Mouse (Mus musculus) embryonic facial prominence, embryonic 13.5 days (tissue): Measurements from ENCODE around the gene March7. TPM values are rescaled to one million over a fixed set of nuclear protein-coding genes. Genes with fewer than 3 reads are reported as not detected.
A peak's percentile ranks its signal among the peaks of the same experiment; 100 is the strongest.

Experiments
- ATAC-seq: fragments of 200-750 bp; cut with Nextera tagmentation; 2 replicates; pipeline ENCODE4 v1.8.0; 2017; ENCODE audit warnings: low read depth; ENCODE audit not compliant: insufficient number of reproducible peaks, insufficient read depth, low FRiP score, low TSS enrichment
- H3K27ac ChIP-seq: fragments of 300-500 bp; sonication (generic); 2 replicates; pipeline ENCODE4 v1.5.1; 2015; ENCODE audit warnings: moderate library complexity, mild to moderate bottlenecking, inconsistent platforms
- H3K27me3 ChIP-seq: fragments of 300-500 bp; sonication (generic); 2 replicates; pipeline ENCODE4 v1.6.1; 2015; ENCODE audit warnings: mild to moderate bottlenecking, inconsistent platforms
- H3K36me3 ChIP-seq: fragments of 300-500 bp; sonication (generic); 2 replicates; pipeline ENCODE4 v1.6.1; 2015; ENCODE audit warnings: mild to moderate bottlenecking, inconsistent platforms
- H3K4me1 ChIP-seq: fragments of 300-500 bp; sonication (generic); 2 replicates; pipeline ENCODE4 v1.6.1; 2015; ENCODE audit warnings: inconsistent platforms
- H3K4me2 ChIP-seq: fragments of 300-500 bp; sonication (generic); 2 replicates; pipeline ENCODE4 v1.6.1; 2015; ENCODE audit warnings: moderate library complexity, mild to moderate bottlenecking, inconsistent platforms
- H3K4me3 ChIP-seq: fragments of 300-500 bp; sonication (generic); 2 replicates; pipeline ENCODE4 v1.5.1; 2015; ENCODE audit warnings: mild to moderate bottlenecking, inconsistent platforms
- H3K9ac ChIP-seq: fragments of 300-500 bp; sonication (generic); 2 replicates; pipeline ENCODE4 v1.6.1; 2015; ENCODE audit warnings: mild to moderate bottlenecking, inconsistent platforms
- H3K9me3 ChIP-seq: fragments of 300-500 bp; sonication (generic); 2 replicates; pipeline ENCODE4 v1.6.1; 2016; ENCODE audit warnings: inconsistent platforms
- WGBS: fragments of 180-500 bp; shearing (Covaris S2); methylation state at CpG from one replicate; pipeline ENCODE4 v1.1.7; 2015; ENCODE audit warnings: mixed read lengths; 5-methylcytosine and 5-hydroxymethylcytosine counted together
- polyA plus RNA-seq: library from polyadenylated mRNA; unstranded; fragments of >200 nt; fragmentation: Nextera tagmentation; extraction: Ambion mirVana; gene quantifications from 2 replicates; pipeline ENCODE4 v1.2.1, GENCODE M21; 2015

Gene March7
- polyA plus RNA-seq, 1 experiment from 2014 or later = 93.8 TPM

DNA sequence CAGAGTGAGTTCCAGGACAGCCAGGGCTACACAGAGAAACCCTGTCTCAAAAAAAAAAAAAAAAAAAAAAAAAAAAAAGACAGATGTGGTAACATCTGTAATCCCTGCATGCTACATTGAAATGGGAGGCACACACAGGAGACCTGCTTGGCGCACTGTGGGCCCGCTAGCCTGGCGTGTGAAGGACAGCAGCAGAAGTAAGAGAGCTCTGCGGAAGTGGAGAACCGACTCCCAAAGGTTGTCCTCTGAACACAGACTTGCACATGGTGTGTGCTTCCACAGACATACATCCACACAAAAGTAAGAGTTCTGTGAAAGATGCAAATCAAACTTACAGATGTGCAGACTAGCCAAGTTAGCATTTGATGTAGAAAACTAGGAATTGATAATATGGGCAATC lies 49.5 kb downstream of the March7 start:
- H3K4me2 ChIP-seq = no peak overlapping the region
- H3K27me3 ChIP-seq = no peaks in the 10 kb centered on the region
- H3K9me3 ChIP-seq = no peaks in the 10 kb centered on the region
- no peak overlapping the region for H3K4me3 ChIP-seq
- no peak overlapping the region for H3K9ac ChIP-seq
- no peaks in the 10 kb centered on the region for H3K4me1 ChIP-seq
- H3K36me3 ChIP-seq = peaks cover 45% of the 10 kb centered on the region
- no peak overlapping the region for H3K27ac ChIP-seq
- 97% methylated on average over 5 of the region's 5 CpGs for WGBS
- ATAC-seq = no peak

DNA sequence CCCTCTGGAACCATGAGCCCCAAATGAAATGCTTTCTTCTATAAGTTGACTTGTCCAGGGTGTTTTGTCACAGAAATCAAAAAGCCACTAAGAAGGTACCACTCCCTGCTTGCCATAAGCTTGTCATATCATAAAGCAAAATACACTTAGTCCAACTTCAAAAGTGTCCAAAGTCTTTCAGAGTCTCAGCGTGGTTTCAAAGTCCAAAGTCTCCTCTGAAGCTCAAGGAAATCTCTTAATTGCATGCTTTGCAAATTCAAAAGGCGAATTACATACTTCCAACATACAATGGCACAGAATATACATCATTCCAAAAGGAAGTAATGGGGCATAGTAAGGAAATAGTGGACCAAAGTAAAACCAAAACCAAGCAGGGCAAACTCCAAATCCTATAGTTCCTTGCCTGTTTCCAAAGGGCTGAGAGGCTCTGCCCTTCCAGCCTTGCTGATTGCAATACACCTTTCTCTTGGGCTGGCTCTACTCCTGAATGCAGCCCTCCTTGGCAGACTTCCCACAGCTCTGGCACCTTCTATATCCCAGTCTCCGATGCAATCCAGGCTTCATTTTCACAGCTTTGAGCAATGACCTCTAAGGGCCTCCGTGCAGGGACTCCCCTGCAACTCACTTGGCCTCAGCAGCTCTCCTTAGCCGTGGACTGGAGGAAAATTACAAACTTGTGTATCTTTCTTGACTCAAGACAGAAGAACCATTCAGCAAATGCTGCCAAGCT lies 51.1 kb downstream of the March7 start:
- Histone ChIP-seq H3K4me3 (no peak overlapping the region), H3K36me3 (peaks cover 34% of the 10 kb centered on the region), H3K4me1 (no peaks in the 10 kb centered on the region), H3K9ac (no peak overlapping the region), H3K4me2 (no peak overlapping the region), H3K27ac (no peak overlapping the region), H3K9me3 (no peaks in the 10 kb centered on the region), H3K27me3 (no peaks in the 10 kb centered on the region)
- no peak for ATAC-seq
- WGBS = 84% methylated on average over 5 of the region's 5 CpGs

DNA sequence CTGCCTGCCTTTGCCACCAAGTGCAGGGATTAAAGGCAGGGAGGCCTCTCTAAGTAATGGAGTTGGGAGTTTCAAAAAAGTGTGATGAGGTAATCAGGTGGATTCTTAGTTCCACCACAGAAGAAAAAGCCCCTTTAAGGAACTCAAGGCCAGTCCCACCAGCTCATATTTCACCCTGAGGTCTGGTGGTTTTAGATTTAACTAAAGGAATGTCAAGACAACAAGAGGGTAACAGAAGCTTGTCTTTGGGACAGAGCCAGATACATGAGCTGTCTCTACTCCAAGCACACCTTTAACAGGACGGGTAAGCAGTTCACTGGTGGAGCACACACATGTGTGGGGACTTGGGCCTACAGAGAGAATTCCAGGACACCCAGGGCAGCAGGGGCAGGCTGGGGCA lies 57.9 kb downstream of the March7 start:
- Histone ChIP-seq H3K4me2 (no peak overlapping the region), H3K9me3 (no peaks in the 10 kb centered on the region), H3K27ac (peak overlapping the region; percentile 62), H3K36me3 (peaks cover 21% of the 10 kb centered on the region), H3K9ac (no peak overlapping the region), H3K4me3 (no peak overlapping the region), H3K4me1 (peaks cover 15% of the 10 kb centered on the region), H3K27me3 (no peaks in the 10 kb centered on the region)
- peak; percentile 64; the same call in 1 of the 2 replicates for ATAC-seq
- WGBS = 18% methylated on average over 1 of the region's 1 CpGs

DNA sequence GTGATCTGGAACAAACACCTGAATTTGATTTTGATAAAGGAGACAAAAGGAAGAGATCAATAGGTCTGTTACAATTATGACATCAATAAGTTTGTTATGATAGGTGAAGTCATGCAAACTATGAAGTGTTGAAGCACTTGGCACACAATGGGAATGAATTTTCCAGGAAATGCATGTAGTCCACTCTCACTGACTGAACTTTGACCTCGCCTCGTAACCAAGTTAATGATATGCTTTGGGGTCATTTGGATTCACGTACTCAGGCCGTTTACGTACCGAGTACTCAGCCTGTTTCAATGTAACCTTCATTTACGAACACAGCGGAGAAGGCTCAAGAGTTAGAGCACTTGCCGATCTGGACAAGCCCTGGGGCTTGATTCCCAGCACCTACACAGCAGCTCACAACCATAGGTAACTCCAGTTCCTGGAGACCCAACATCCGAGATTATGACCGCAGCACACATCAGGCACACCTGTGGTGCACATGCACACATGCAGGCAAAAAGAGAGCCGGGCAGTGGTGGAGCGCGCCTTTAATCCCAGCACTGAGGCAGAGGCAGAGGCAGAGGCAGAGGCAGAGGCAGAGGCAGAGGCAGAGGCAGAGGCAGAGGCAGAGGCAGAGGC lies 60.3 kb downstream of the March7 start:
- Histone ChIP-seq H3K9ac (no peak overlapping the region), H3K27me3 (no peaks in the 10 kb centered on the region), H3K4me2 (no peak overlapping the region), H3K4me1 (peaks cover 15% of the 10 kb centered on the region), H3K36me3 (peaks cover 22% of the 10 kb centered on the region), H3K9me3 (no peaks in the 10 kb centered on the region), H3K4me3 (no peak overlapping the region), H3K27ac (no peak overlapping the region)
- 90% methylated on average over 14 of the region's 14 CpGs for WGBS
- ATAC-seq = no peak

DNA sequence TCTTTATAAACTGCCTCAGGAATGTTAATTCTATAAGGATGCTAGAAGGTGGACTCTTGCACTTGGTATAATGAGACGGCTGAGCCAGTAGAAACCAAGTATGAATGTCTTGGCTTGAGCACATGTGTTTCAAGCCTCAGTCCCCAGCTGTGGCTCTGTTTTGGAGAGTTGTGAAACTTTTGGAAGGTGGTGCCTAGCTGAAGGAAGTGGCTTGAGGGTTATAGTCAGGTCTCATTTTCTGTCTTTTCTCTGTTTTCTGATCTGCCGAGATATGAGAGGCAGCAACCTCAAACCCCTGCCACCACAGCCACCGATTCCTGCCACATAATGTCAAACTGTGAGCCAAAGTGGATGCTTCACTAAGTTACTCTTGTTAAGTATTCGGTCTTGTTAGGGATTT lies 68.9 kb downstream of the March7 start:
- no peak for ATAC-seq
- Histone ChIP-seq H3K9ac (no peak overlapping the region), H3K4me3 (no peak overlapping the region), H3K36me3 (peaks cover 9% of the 10 kb centered on the region), H3K4me2 (no peak overlapping the region), H3K4me1 (peaks cover 15% of the 10 kb centered on the region), H3K27me3 (no peaks in the 10 kb centered on the region), H3K27ac (no peak overlapping the region), H3K9me3 (no peaks in the 10 kb centered on the region)
- 95% methylated on average over 4 of the region's 4 CpGs for WGBS

DNA sequence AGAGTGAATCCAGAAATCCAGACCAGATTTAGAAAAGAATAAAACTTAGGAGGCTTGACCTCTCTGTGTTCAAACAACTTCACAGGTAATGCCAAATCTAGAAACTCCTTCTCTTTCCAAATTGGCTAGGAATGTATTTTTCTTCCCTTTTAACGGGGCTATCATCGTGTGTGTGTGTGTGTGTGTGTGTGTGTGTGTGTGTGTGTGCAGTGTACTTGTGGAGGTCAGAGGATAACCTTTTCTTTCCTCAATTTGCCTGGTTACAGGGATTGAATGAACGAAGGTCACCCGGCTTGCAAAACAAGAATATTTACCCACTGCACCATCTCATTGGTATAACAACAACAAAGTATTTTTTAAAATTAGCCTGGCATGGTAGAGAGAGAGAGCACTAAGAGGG lies 72.9 kb downstream of the March7 start:
- 0 out of 2 replicates have a peak overlapping the region, but pooled peaks have one; percentile 72 for H3K27ac ChIP-seq
- ATAC-seq = no peak
- H3K36me3 ChIP-seq = peaks cover 5% of the 10 kb centered on the region; the same call in 1 of the 2 replicates
- no peaks in the 10 kb centered on the region for H3K27me3 ChIP-seq
- 77% methylated on average over 4 of the region's 4 CpGs for WGBS
- peaks cover 15% of the 10 kb centered on the region for H3K4me1 ChIP-seq
- H3K9me3 ChIP-seq = no peaks in the 10 kb centered on the region
- H3K4me3 ChIP-seq = peak overlapping the region; percentile 59
- H3K9ac ChIP-seq = peak overlapping the region; percentile 77; the same call in 1 of the 2 replicates
- H3K4me2 ChIP-seq = peak overlapping the region; percentile 95

DNA sequence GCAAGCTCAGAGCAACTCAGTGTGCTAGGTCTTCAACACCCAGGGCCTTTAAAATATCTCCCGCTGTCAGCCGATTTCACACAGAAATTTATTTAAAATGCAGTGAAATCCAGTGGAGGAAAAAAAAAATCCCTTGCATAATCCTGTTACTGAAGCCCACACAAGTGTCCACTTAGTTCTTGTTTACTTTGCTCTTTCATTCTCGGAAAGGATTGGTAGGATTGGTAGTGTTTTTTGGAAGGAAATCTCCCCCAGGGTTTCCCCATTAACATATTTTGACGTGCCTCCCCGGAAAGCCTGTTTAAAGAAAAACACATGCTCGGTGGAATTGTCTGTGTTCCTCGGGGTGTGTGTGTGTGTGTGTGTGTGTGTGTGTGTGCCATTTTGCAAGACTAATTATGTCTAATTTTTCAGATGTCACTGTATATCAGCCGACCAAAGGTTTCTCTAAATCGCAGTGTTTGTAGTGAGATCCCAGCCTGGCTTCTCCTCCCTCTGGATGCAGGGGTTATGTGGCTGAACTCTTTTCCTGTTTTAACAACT lies 73.6 kb downstream of the March7 start:
- H3K27ac ChIP-seq = peak overlapping the region; percentile 72
- peaks cover 1% of the 10 kb centered on the region; the same call in 1 of the 2 replicates for H3K36me3 ChIP-seq
- peak overlapping the region; percentile 59 for H3K4me3 ChIP-seq
- no peaks in the 10 kb centered on the region for H3K9me3 ChIP-seq
- H3K9ac ChIP-seq = peak overlapping the region; percentile 77
- ATAC-seq = no peak; the same call in 1 of the 2 replicates
- 2% methylated on average over 9 of the region's 9 CpGs for WGBS
- no peaks in the 10 kb centered on the region for H3K27me3 ChIP-seq
- H3K4me2 ChIP-seq = peak overlapping the region; percentile 95
- peaks cover 15% of the 10 kb centered on the region for H3K4me1 ChIP-seq

DNA sequence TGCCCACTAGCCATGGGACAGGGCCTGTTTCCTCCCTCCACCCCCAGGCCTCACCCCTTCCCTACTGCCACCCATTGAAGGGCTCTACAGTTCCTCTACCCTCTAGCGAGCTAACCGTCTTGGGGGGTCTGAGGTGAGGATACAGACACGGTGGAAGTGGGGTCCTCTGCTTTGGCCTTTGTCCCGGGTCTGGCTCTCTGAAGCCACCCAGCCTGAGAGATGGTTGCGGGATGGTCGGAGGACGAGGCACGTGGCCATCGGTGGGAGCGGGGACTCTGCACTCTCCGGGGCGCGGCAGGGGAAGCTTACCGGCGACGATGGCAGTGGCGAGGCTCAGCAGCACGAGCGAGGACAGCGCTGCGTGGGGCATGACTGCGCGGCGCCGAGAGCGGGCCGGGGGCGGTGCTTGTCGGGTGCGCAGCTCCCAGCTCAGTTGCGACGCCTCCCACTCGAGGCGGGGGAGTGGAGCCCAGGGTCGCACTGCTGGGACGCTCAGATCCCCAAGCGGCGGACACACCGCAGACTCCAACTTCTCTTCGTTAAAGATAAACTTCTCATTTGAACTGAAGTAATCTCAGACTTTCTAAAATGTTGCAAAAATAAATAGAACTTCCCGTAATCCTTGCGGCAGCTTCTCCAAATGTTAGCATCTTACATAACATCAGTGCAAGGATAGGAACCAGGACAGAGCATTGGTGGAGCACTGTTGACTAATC lies 74.2 kb downstream of the March7 start:
- H3K9me3 ChIP-seq = no peaks in the 10 kb centered on the region
- no peaks in the 10 kb centered on the region for H3K36me3 ChIP-seq
- peak overlapping the region; percentile 95 for H3K4me2 ChIP-seq
- H3K9ac ChIP-seq = peak overlapping the region; percentile 77
- no peaks in the 10 kb centered on the region for H3K27me3 ChIP-seq
- peak overlapping the region; percentile 72 for H3K27ac ChIP-seq
- peaks cover 15% of the 10 kb centered on the region for H3K4me1 ChIP-seq
- WGBS = under 1% methylated on average over 42 of the region's 42 CpGs
- ATAC-seq = peak; percentile 82
- peak overlapping the region; percentile 59 for H3K4me3 ChIP-seq

DNA sequence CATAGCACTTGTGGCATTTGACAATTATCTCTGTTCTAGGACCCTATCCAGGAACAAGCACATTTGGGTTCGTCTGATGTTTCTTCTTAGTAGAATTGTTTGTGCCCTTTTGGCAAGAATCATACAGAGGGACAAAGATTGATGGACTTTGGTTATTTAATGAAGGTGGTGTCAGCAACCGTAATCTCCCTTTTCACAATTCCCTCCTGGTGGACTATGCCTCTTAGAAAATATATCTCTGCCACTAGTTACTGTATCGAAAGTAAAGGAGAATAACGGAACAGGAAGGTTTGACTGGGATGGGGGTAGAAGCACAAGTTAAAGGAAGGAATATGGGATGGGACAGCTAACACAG lies 74.8 kb downstream of the March7 start, which contains the start of gene Cd302:
Gene Cd302, minus strand, starts transcription at position 22 of the 355 bp plus-strand sequence.
- Histone ChIP-seq H3K4me1 (peaks cover 15% of the 10 kb centered on the region), H3K9ac (peak within 1 kb of the TSS; percentile 77), H3K4me3 (peak within 1 kb of the TSS; percentile 59), H3K27me3 (no peaks in the 10 kb centered on the region), H3K27ac (peak within 1 kb of the TSS; percentile 72), H3K36me3 (no peaks in the 10 kb centered on the region), H3K9me3 (no peaks in the 10 kb centered on the region), H3K4me2 (peak within 1 kb of the TSS; percentile 95)
- ATAC-seq = no peak
- 61% methylated on average over 4 of the region's 4 CpGs for WGBS

DNA sequence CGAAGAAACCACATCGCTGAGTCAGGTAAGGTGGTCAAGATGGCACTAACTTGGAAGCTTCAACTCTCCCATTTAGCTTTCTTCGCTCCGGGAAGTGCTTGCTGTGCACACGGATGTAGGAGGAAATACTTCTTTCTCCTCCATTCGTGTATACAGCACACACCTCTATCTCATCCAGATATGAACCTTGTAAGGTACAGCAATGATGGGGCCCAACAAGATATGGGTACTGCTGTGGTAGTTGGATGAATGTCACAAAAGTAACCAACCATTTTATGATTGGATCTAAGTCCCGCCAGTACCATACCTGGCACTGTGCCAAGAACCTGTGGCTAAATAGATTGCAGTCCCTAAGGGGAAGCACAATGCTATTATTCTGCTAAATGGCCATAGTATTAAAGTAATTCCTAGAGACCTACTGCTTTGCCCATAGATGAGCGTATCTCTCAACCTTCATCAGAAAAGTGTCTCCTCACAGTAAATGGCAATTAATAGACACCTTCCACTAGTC lies 75.5 kb downstream of the March7 start:
- Histone ChIP-seq H3K36me3 (no peaks in the 10 kb centered on the region), H3K4me2 (no peak overlapping the region), H3K9me3 (no peaks in the 10 kb centered on the region), H3K4me3 (no peak overlapping the region), H3K27ac (no peak overlapping the region), H3K27me3 (no peaks in the 10 kb centered on the region), H3K4me1 (peaks cover 15% of the 10 kb centered on the region), H3K9ac (no peak overlapping the region)
- WGBS = 86% methylated on average over 8 of the region's 8 CpGs
- no peak for ATAC-seq

DNA sequence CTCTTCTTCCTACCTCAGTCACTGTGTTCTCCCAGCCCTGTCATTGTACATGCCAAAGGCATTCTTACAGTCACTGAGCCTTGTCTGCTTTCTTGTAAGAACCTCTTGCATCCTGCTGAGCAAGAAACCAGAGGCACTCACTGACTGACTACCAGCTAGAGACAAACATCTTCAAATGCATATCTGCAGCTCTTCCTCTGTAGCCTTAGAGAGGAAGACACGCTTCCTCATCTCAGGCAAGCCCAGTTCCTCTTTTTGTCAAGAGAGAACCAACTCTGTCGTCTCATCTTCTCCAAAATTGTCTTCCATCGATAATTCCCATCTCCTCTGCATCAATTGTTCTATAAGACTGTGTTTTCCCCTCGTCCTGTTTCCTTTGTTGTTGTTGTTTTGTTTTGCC lies 78.9 kb downstream of the March7 start:
- no peaks in the 10 kb centered on the region for H3K9me3 ChIP-seq
- H3K4me2 ChIP-seq = no peak overlapping the region
- no peaks in the 10 kb centered on the region for H3K36me3 ChIP-seq
- 85% methylated on average over 4 of the region's 4 CpGs for WGBS
- no peaks in the 10 kb centered on the region for H3K27me3 ChIP-seq
- no peak overlapping the region for H3K9ac ChIP-seq
- no peak overlapping the region for H3K4me3 ChIP-seq
- 0 out of 2 replicates have a peak, but pooled peaks cover under 1% of the 10 kb centered on the region for H3K4me1 ChIP-seq
- ATAC-seq = no peak
- no peak overlapping the region for H3K27ac ChIP-seq
